Mouse (Mus musculus) c-Kit-positive CD71-positive TER-119-negative erythroid progenitor cells, embryonic 14.5 days (primary cell): ENCODE measurements at regions not wholly inside any gene's neighbourhood (a gene's known extent, or its start where the extent isn't known, plus 50 kb on each side); places are given as distances from the start of the nearest gene placed in this dataset.

ENCODE experiments used
- DNase-seq: peaks from one replicate; pipeline ENCODE4 v3.0.0-alpha.2; 2013; ENCODE audit warnings: low read depth

DNA sequence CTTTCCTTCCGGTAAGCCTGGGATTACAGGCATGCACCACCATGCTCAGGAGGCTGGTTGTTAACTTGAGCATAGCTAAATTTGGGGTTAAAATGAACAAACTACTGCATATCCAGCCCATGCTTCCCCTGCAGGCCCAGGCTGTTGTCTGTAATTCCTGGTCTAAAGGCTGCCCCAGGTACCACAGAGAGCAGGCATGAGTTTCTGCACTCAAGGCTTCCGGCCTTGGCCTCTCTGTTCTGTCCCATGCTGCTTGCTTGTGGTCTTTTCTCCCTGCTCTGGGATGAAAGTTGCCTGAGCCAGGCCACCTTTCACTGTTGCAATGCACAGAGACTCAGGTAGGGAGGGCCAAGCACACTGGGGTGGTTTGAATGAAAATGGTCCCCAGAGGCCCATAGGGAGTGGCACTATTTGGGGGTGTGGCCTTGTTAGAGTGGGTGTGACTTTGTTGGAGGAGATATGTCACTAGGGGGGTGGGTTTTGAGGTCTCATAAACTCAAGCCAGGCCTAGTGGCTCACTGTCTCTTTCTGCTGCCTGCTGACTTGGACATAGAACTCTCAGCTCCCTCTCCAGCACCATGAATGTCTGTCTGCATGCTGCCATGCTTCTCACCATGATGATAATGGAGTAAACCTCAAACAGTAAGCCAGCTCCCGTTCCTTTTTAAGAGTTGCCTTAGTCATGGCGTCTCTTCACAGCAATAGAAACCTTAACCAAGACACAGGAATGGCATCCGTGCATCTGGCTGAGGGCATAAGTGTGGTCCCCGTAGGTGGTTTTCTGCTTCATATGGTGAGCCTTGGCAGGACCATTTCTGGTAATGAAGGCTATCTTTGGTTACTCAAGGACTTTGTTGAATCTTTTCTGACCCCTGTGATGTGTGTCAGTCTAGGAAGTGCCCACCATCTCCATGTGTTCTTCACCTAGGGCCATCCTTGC, 86.7 kb upstream of the Zfp366 start:
- DNase-seq, result no peak

DNA sequence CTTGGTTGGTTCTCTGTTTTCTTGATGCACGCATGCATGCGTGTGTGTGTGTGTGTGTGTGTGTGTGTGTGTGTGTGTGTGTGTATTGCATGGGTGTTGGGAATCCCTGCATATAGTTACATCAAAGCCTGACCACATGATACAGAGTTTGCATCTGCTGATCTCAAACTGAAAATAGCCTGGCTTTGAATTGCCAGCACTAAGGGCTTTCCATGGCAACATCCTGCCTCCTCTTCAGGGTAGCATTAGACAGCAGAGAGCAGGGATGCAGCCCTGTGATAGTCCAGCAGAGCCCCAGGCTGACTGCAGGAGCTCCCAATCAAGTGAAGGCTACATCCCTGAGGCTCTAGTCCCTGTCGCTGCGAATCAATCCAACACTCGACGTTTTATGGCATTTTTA, 87.8 kb upstream of the Zfp366 start:
- DNase-seq, result no peak

DNA sequence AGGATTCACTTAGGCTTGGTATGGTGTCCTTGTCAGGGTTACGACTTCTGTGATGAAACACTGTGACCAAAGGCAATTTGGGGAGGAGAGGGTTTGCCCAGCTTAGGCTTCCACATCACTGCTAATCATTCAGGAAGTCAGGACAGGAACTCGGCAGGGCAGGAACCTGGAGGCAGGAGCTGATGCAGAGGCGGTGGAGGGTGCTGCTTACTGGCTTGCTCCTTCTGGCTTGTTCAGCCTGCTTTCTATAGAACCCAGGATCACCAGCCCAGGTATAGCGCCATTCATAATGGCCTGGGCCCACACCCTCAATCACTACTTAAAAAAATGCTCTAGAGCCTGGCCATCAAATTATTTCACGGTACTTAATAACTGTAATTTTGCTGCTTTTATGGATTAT, 89.6 kb upstream of the Zfp366 start:
- DNase-seq, result no peak

DNA sequence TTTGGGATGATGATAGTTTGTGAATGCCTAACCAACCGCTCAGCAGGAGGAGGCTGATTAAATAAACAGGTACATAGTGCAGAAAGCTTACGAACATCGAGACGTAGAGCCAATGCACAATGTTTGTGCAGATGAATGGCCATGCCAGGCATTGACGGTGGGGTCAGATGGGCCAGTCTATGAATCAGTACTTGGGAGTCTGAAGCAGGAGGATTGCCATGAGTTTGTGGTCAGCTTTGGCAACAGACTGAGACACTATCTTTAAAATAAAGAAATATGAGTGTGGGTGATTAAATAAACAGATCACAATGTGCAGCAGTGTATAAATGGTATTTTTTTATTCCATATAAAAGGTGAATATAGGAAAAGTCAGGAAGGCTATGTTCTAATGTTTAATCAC, 90.4 kb upstream of the Zfp366 start:
- DNase-seq, result no peak

DNA sequence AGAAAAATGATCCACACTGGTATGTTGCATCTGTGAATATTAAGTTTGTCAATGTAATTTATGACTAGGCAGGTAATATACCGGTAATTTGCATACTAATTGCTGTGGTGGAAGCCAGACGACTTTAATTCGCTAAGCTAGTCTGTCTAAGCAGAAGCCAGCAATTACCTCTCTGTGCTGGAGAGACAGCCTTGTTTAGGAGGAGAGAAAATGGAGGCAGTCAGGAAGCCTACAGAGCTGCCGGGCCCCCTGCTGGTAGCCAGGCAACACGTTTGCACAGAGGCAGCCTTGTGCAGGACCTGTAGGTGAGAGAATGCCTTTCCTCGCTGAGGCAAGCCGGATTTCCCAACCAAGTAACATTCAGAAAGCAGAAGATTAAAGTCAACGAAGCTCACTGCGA, 91.4 kb upstream of the Zfp366 start:
- peak; percentile 46 for DNase-seq

DNA sequence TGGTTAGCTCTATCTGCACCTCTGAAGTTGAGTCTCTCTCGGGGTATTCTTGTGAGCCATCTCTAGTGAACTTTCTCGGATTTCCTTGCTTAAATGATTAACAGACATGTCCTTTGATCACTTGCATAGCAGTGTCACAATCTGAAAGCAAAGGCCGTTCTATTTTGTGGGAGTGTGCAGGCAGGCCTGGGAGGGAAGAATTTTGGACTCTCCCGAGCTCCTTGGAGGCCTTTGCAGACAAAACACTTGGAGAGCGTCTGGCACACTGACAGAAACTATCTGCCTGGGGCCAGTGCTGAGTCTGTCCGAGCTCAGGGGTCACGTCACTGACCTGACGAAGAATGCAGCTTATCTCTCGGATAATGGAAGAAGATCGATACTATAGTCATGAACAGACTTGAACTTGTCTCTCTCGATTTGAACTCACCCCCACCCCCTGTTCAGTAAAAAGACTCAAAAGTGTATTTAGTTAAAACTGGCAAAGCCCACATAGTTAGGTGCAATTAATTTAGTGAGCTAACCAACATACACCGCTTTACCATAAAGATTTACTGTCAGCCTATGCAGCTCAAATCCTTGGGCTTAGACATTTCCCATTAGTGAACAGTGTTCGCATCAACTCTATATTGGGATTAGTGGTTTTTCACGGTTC, 92.2 kb upstream of the Zfp366 start:
- DNase-seq, result no peak

DNA sequence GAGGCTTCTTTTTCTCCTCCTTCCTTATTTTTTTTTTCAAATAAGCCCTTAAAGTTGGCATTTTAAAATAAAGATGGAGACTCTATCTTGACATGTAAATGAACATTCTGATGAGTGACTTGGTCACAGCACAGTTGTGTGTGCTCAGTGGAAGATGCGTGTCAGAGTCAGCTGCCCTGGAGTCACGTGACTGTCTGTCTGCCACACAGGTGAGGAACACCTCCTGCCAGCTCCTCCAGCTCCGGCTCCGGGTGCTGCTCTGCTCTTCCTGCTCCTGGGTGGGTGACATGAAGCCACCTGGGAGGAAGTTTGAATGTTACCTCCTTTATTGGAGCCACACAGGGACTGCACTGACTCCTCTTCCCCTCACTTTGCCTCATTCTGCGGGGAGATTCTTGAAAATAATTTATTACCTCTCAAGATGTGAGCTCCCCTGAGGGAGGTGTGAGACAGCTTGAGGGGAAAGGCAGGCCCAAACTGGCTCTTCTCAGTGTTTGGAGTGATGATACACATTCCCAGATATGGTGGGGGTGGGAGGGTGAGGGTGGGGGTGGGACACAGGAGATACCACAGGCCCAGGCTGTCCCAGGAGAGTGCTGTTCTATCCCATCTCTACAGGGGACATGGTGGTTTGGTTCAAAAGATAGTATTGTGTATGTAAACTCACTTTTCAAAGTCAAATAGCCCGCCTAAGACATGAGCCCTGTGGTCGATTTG, 92.9 kb upstream of the Zfp366 start:
- DNase-seq, result no peak

DNA sequence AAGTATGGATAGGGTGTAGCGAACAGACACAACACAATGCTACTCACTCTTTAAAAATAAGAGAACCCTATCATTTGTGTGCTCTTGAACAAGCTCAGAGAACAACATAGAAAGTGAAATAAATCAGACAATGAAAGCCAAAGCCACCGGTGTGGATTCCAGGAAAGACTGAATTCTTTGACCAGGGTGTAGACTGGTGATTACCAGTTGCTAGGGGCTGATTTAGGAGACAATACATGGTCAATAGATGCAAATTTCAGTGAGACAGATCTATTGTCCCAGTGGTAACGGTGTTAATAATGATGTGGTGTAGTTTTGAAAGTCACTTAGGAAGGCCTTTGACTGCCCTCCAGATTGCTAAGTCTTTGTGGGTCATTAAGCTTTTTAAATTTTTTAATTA, 94.3 kb upstream of the Zfp366 start:
- no peak for DNase-seq

DNA sequence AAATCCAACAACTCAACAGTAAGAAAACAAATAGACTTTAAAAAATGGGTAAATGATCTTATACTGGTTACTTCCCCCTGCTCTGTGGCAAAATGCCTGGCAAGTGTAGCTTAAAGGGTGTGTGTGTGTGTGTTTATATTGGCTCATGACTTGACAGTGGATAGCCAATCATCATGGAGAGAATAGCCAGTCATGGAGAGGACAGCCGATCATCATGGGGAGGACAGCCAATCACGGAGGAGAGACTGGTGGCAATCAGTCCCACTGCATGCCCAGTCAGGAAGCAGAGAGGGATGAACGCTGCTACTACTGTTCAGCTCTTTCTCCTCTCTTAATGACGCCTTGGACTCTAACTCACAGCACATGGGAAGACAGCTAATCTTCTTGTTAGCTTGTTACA, 96.3 kb upstream of the Zfp366 start:
- no peak for DNase-seq

DNA sequence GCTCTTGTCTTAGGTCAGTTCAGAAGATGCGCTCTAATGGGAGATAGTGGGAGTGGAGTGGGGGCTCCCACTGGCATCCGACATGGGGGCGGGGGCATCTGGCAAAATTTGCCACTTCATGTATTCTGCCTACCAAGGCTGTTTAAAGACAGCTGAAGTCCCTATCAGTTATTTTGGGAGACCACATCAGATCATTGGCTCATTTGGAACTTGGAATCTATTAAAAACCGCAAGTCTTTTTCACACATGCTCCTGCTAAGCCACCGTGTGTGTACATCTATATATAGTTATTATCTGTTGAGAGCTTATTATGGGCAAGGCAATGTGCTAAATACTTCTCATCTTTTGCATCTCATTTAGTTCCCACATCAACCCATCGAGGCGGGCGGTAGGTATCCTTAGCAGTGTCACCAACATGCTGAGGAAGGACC, 95.0 kb upstream of the 1700024P04Rik start:
- DNase-seq, result no peak

DNA sequence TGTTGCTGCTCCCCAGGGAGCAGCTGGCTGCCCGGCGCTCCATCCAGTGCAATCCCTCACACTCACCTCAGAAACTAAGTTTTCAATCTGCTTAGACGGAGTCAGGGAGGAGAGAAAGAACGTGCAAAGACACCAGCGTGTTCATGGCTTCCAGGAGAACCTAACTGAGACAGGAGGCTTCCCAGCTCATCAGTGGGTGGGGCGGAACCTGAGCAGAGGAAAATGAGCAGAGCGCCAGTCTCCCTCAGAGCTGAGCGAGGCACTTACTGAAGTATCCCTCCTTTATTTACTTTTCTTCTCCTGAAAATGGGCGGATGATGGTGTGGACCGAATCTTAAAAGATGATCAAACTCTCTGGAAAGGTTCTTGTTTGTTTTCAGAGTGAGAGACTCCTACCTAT, 94.3 kb upstream of the 1700024P04Rik start:
- DNase-seq, result no peak

DNA sequence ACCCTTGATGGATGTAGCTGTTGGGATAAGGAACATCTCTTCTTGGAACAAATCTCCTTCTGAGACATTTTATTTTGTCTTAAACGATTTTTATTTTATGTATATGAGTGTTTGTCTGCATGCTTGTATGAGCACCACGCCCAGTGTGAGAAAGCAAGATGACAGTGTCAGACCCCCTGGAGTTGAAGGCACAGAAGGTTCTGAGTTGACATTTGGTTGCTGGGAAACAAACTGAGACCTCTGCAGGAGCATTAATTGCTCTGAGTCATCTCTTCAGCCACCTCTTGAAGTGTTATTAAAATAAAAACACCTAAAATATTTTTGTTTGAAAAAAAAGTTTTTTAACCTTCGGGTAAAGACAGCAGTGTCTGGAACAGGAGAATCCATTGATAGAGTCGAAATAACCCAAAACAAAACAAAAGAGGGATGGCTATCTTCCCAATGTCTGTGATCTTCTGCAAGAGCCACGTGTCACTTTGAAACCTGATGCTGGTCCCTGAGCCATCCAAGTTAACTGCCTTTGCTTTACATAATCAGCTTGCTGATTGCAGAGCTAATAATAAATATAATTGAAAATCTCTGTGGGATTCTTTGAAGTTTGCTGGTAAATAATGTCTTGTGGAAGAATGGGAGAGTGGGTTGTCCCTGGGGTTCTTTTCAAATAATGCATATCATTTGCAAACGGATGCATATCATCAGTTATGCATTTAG, 92.8 kb upstream of the 1700024P04Rik start:
- DNase-seq, result no peak

DNA sequence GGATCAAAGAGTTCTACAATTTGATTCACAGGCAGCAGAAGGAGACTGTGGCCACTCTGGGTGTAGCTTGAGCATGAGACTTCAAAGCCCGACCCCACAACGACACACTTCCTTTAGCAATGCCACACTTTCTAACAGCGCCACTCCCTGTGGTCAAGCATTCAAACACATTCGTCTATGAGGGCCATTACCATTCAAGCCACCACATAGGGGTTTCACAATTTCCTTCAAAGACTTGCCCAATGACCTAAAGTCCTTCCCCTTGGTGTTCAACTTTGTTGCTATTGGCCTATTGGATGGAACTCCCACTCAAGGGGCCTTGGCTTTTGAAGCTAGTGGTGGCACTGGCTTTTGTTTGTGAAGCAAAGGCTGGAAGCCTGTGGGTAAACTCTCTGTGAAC, 91.1 kb upstream of the 1700024P04Rik start:
- no peak for DNase-seq

DNA sequence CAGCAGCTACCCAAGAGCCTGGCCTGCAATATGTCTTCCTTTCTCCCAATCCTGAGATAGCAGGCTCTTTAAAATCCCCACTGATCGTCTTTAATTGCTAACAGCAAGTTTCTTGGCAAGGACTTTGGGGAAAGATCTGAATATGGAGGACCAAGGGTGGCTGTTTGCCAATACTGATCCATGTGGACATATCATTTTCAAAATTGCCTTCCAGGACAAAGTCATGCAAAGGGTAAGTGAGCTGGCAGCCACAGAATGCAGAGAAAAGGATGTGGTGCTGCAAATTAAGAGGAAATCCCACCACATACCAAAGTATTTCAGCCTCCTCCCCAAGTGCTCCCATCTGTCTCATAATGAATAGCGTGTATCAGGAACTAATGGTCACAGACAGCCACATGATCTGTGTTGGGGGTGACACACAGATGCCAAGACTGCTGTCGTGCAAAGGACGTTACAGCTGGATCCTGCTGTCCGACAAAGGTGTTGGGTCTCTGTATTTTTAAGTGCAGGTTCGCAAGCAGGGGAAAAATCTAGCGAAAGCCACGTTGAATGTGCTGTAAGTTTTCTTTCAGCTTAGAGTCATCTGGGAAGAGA, 87.6 kb upstream of the 1700024P04Rik start:
- DNase-seq, result no peak

DNA sequence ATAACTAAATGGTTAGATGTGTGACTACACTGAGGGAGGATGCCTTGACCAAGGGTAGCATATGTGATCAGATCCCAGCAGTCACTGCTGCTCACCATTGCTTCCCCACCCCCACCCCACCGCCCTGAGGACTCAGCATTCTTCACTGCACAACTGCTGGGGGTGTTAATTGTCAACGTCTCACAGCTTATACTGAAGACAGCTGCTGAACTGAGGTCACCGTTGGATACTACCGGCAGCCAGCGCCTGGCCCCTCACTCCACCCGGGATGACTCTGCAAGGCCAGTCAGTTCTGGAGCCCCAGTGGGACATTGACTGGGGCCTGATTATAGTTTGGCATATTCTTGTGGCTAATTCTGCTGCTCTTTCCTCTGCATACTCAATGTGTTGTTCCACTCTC, 87.0 kb upstream of the 1700024P04Rik start:
- DNase-seq, result no peak

DNA sequence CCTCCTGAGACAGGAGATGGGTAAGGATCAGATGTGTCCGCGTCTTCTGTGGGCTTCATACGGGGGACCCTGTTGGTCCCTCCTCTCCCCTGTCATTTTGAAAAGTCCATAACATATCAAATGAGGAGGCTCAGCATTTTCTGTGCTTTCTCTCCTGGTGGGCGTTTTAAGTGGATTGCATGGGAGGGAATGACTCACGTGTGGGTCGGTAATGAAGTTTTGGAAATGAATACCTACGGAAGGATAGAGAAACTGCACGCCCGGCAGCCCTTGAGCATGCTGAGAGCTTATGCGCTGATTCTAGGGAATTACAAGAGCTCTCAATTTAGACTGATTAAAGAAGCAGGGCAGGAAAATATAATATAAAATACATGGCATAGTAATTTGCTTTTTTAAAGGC, 85.4 kb upstream of the 1700024P04Rik start:
- DNase-seq, result no peak

DNA sequence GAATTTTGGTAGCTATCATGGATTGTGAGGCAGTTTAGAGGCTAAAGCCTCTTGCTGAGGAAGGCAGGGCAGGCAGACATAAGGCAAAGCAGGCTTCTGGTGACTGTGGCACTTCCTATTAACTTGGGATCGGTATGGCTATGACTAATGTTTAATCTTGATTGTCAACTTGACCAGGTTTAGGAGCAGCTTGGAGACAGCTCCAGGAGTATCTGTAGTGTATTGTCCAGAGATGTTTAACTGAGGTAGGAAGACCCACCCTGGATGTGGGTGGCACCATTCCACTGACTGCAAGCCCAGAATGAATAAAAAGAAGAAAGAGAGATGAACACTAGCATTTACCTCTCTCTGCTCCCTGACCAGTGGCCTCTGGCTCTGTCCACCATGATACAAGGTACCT, 83.1 kb upstream of the 1700024P04Rik start:
- no peak for DNase-seq

DNA sequence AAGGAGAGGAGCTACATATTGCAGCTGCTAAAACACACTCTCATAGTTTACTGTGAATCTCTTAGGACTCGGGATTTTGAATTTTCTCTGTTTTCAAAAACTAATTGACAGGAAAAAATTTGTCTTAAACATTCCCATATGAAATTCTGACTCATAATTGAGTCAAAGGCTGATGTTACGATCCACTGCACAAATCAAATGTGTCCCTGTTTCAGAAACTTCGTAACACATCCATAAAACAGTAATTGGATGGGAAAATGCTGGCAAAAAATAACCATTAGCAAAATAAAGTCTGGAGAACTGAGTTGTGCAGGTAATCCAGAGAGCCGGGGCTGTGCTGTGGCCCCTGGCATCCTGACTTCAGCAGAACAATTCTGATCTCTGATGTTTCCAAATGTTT, 79.1 kb upstream of the 1700024P04Rik start:
- DNase-seq, result no peak

DNA sequence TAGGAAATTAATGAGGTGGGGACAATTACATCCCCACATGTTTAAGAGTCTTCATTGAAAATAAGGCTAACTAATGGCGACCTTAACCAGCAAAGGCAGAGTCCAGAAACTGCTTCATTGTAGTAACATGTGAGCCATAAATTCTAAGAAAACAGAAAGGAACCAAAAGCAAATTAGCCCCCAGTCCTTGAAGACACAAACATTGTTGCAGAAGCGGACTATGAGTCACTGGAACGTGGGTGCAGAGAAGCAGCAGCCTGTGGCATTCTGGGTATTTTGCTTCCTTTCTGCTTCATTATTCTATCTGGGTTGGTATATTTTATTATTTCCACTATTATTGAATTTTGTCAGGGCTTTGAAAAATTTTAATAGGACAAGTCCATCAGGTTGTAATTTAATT, 78.6 kb upstream of the 1700024P04Rik start:
- no peak for DNase-seq

DNA sequence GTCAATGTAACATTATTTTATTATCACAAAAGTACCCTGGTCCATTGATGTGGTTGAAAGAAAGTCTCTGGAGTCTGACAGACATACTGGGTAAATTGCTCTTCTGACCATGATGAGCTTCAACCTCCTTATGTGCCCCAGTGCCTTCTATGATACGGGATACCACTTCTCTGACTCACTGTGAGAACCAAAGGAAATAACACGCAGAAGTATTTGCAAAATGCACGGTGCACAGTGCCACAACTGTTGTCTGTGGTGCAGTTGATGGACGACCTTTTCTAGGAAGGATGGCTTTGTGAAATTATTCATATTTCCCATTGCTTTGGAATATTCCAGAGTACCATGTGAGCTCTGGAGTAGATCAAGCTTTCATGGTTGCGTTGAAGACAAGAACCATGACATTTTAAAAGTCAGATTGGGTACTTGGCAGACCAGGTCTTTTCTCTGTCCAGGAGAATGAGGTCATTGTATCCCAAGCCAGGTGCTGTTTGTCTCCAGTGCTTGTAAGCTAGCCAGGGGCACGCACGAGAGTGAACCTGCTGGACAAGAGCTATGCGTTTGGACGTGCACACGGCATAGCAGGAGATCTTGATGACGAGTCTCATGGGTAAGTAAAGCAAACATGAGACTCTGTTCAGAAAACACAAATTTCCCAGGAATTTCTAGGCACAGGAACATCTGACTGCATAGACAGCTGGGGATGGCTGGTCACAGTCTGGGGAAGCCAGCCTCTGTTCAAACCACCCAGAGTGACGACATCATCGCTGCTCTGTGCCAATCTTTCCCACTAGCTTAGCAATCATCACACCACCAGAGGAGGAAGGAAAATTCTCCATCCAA, 74.0 kb upstream of the 1700024P04Rik start:
- DNase-seq, result no peak

DNA sequence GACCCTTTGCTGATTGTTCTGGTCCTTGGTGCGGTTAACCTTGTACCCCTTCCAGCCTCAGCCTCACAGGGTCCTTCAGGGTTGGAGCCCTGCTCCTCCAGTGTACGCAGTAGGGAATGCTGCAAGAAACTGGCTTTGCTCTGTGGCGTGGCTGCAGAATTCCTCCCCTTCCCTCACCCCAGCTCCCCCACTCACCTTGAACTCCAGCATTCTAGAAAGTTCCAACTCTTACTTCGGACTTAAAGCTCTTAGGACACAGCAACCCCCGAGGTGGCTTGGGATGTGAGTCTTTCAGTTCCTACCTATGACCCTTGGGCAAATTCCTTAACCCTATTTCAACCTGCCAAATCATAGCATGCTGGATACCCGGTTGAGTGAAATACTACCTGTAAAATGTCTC, 73.3 kb upstream of the 1700024P04Rik start:
- no peak for DNase-seq
